Mouse (Mus musculus) MEL (cell line): ENCODE measurements around the gene Npcd. TPM values are rescaled to one million over a fixed set of nuclear protein-coding genes. Genes with fewer than 3 reads are reported as not detected.

Source experiments
- DNase-seq: peaks from one replicate; pipeline ENCODE4 v3.0.0; 2011; ENCODE audit warnings: low read depth, low spot score
- H3K27ac ChIP-seq: 2 replicates; pipeline ENCODE4 v1.5.1; 2012; ENCODE audit warnings: low read depth, mild to moderate bottlenecking, control low read depth, low read length, moderate library complexity; ENCODE audit not compliant: control insufficient read depth
- H3K27me3 ChIP-seq, 2 experiments: fragments of 150-350 bp in 1 of 2; sonication (generic) in 1 of 2; 2 replicates each; pipeline ENCODE4 v1.6.1; 2012; ENCODE audit warnings: low read length in 2 of 2, mild to moderate bottlenecking in 2 of 2, improper control_type of control experiment in 1 of 2, moderate library complexity in 1 of 2; ENCODE audit not compliant: insufficient read depth in 2 of 2, control insufficient read depth in 1 of 2
- H3K36me3 ChIP-seq, 2 experiments: 2 replicates each; pipeline ENCODE4 v1.6.1; 2012 to 2014; ENCODE audit warnings: low read length in 2 of 2, improper control_type of control experiment in 1 of 2, inconsistent platforms in 1 of 2, mild to moderate bottlenecking in 1 of 2; ENCODE audit not compliant: insufficient read depth in 2 of 2, control insufficient read depth in 1 of 2
- H3K4me1 ChIP-seq, 2 experiments: fragments of 150-350 bp in 1 of 2; sonication (generic) in 1 of 2; 2 replicates each; pipeline ENCODE4 v1.6.1; 2012; ENCODE audit warnings: low read length in 2 of 2, improper control_type of control experiment in 1 of 2, mild to moderate bottlenecking in 1 of 2; ENCODE audit not compliant: insufficient read depth in 2 of 2, control insufficient read depth in 1 of 2
- H3K4me3 ChIP-seq, 2 experiments: fragments of 150-350 bp in 1 of 2; sonication (generic) in 1 of 2; 2 replicates each; pipeline ENCODE4 v1.5.1; 2012; ENCODE audit warnings: low read depth in 2 of 2, low read length in 2 of 2, mild to moderate bottlenecking in 2 of 2, moderate library complexity in 2 of 2, control low read depth in 1 of 2, improper control_type of control experiment in 1 of 2; ENCODE audit not compliant: control insufficient read depth in 1 of 2, insufficient read depth in 1 of 2
- H3K79me2 ChIP-seq: 2 replicates; pipeline ENCODE4 v1.6.1; 2012; ENCODE audit warnings: mild to moderate bottlenecking, low read length, moderate library complexity; ENCODE audit not compliant: control insufficient read depth, poor library complexity, insufficient read depth
- H3K9ac ChIP-seq: 2 replicates; pipeline ENCODE4 v1.6.1; 2012; ENCODE audit warnings: low read depth, mild to moderate bottlenecking, control low read depth, low read length, moderate library complexity; ENCODE audit not compliant: control insufficient read depth, poor library complexity, severe bottlenecking
- H3K9me3 ChIP-seq: fragments of 150-350 bp; sonication (generic); replicated peaks from 2 replicates; pipeline ENCODE4 v1.6.1; 2012; ENCODE audit warnings: mild to moderate bottlenecking, low read length, improper control_type of control experiment, moderate library complexity; ENCODE audit not compliant: insufficient read depth
- CHD1 ChIP-seq: IDR thresholded peaks from 2 replicates; pipeline ENCODE4 v1.6.1; 2012; ENCODE audit warnings: low read depth, mild to moderate bottlenecking, inconsistent platforms, low read length, improper control_type of control experiment
- CTCF ChIP-seq, 3 experiments: IDR thresholded peaks in 2 of 3; conservative IDR thresholded peaks in 1 of 3; 2 replicates each; pipeline ENCODE4 v1.5.1; 2011 to 2012; ENCODE audit warnings: low read length in 3 of 3, low read depth in 2 of 3, mild to moderate bottlenecking in 2 of 3, improper control_type of control experiment in 1 of 3, inconsistent platforms in 1 of 3, mixed read lengths in 1 of 3, moderate library complexity in 1 of 3; ENCODE audit not compliant: control insufficient read depth in 1 of 3, insufficient read depth in 1 of 3, poor library complexity in 1 of 3, severe bottlenecking in 1 of 3
- E2F4 ChIP-seq: IDR thresholded peaks from 2 replicates; pipeline ENCODE4 v1.6.1; 2011; ENCODE audit warnings: low read depth, low read length, improper control_type of control experiment, borderline replicate concordance
- ETS1 ChIP-seq: IDR thresholded peaks from 2 replicates; pipeline ENCODE4 v1.6.1; 2012; ENCODE audit warnings: low read depth, mild to moderate bottlenecking, inconsistent platforms, low read length, improper control_type of control experiment, moderate library complexity
- GABPA ChIP-seq: IDR thresholded peaks from 2 replicates; pipeline ENCODE4 v1.6.1; 2012; ENCODE audit warnings: low read depth, mild to moderate bottlenecking, inconsistent platforms, low read length, improper control_type of control experiment, moderate library complexity
- JUND ChIP-seq: IDR thresholded peaks from 2 replicates; pipeline ENCODE4 v1.6.1; 2011; ENCODE audit warnings: low read depth, mild to moderate bottlenecking, improper control_type of control experiment, low read length
- MAX ChIP-seq: IDR thresholded peaks from 2 replicates; pipeline ENCODE4 v1.6.1; 2011; ENCODE audit warnings: low read length, improper control_type of control experiment
- MEF2A ChIP-seq: IDR thresholded peaks from 2 replicates; pipeline ENCODE4 v1.6.1; 2014; ENCODE audit warnings: low read depth, mild to moderate bottlenecking, inconsistent platforms, low read length, improper control_type of control experiment; ENCODE audit not compliant: poor library complexity, insufficient replicate concordance, severe bottlenecking; ENCODE audit errors: extremely low read depth
- NRF1 ChIP-seq: IDR thresholded peaks from 2 replicates; pipeline ENCODE4 v1.6.1; 2014; ENCODE audit warnings: low read depth, mild to moderate bottlenecking, inconsistent platforms, low read length, improper control_type of control experiment, moderate library complexity; ENCODE audit not compliant: poor library complexity, insufficient read depth, severe bottlenecking
- POLR2A ChIP-seq, 2 experiments: IDR thresholded peaks; 2 replicates each; pipeline ENCODE4 v1.6.1; 2011 to 2012; ENCODE audit warnings: low read length in 2 of 2, mild to moderate bottlenecking in 2 of 2, control low read depth in 1 of 2, improper control_type of control experiment in 1 of 2, low read depth in 1 of 2, moderate library complexity in 1 of 2; ENCODE audit not compliant: control insufficient read depth in 1 of 2, insufficient read depth in 1 of 2, poor library complexity in 1 of 2
- POLR2AphosphoS2 ChIP-seq: IDR thresholded peaks from 2 replicates; pipeline ENCODE4 v1.6.1; 2011; ENCODE audit warnings: low read length, improper control_type of control experiment
- TBP ChIP-seq: IDR thresholded peaks from 2 replicates; pipeline ENCODE4 v1.8.0; 2011; ENCODE audit warnings: low read depth, low read length, improper control_type of control experiment
- TCF12 ChIP-seq: IDR thresholded peaks from 2 replicates; pipeline ENCODE4 v1.6.1; 2014; ENCODE audit warnings: low read depth, mild to moderate bottlenecking, inconsistent platforms, low read length, improper control_type of control experiment, moderate library complexity
- USF1 ChIP-seq: IDR thresholded peaks from 2 replicates; pipeline ENCODE4 v1.6.1; 2014; ENCODE audit warnings: low read depth, mild to moderate bottlenecking, inconsistent platforms, low read length, improper control_type of control experiment, moderate library complexity
- ZKSCAN1 ChIP-seq: IDR thresholded peaks from 2 replicates; pipeline ENCODE4 v1.6.1; 2012; ENCODE audit warnings: low read depth, mild to moderate bottlenecking, inconsistent platforms, low read length, improper control_type of control experiment, moderate library complexity
- ZNF384 ChIP-seq: IDR thresholded peaks from 2 replicates; pipeline ENCODE4 v1.6.1; 2012; ENCODE audit warnings: low read depth, mild to moderate bottlenecking, inconsistent platforms, low read length, improper control_type of control experiment
- polyA plus RNA-seq, 2 experiments: library from polyadenylated mRNA; stranded (reverse) in 1 of 2; unstranded in 1 of 2; fragments of >175 nt in 1 of 2; fragments of >200 nt in 1 of 2; gene quantifications; 2 replicates each; pipeline versions ENCODE4 v1.2.1 to v1.2.4; 2012; ENCODE audit warnings: low replicate concordance in 2 of 2, low read depth in 1 of 2; ENCODE audit not compliant: insufficient read length in 2 of 2, insufficient read depth in 1 of 2, missing spikeins in 1 of 2
- total RNA-seq: library from RNA; depleted of rRNA; stranded (reverse); fragments of 300-350 nt; gene quantifications from 2 replicates; pipeline ENCODE4 v1.2.3, GENCODE M21; 2012

Gene Npcd
- total and polyA plus RNA-seq, 3 experiments, result not detected

GRCm38 (mm10) chr15:79807050-79807449, 27.0 kb downstream of the Npcd start:
- no peak overlapping the region for H3K4me3 ChIP-seq
- TF ChIP-seq GABPA (no peak), MAX (no peak), CTCF (IDR thresholded peaks at IDR 0.05 in 2 of 3, conservative IDR thresholded peaks at IDR 0.05 in 1 of 3; ENCODE audit: control insufficient read depth in 1 of 3, insufficient read depth in 1 of 3, low read depth in 2 of 3, low read length in 3 of 3, poor library complexity in 1 of 3, severe bottlenecking in 1 of 3) (no peak), ZNF384 (no peak), ETS1 (no peak), NRF1 (no peak), ZKSCAN1 (no peak), CHD1 (no peak), POLR2A (IDR thresholded peaks at IDR 0.05; ENCODE audit: control insufficient read depth in 1 of 2, insufficient read depth in 1 of 2, low read depth in 1 of 2, low read length in 2 of 2, poor library complexity in 1 of 2) (no peak), USF1 (no peak), JUND (no peak), MEF2A (no peak), POLR2AphosphoS2 (no peak)
- H3K36me3 ChIP-seq, result no peaks in the 10 kb centered on the region
- no peak overlapping the region for H3K27ac ChIP-seq
- no peak overlapping the region for H3K9ac ChIP-seq
- H3K4me1 ChIP-seq, result no peaks in the 10 kb centered on the region
- H3K79me2 ChIP-seq, result no peaks in the 10 kb centered on the region
- H3K9me3 ChIP-seq, result no peaks in the 10 kb centered on the region
- peaks cover under 1 to 3% of the 10 kb centered on the region in 2 experiments; a peak in 1 of 4 replicates for H3K27me3 ChIP-seq
- DNase-seq, result no peak

- TF ChIP-seq POLR2AphosphoS2, result no peak
- no peak for TF ChIP-seq MEF2A
- no peak for TF ChIP-seq TCF12
- TF ChIP-seq E2F4, result no peak
- TF ChIP-seq TBP, result no peak
- TF ChIP-seq ETS1, result no peak
- no peak for TF ChIP-seq MAX
- TF ChIP-seq CHD1, result no peak
- Histone ChIP-seq H3K27ac (no peak overlapping the region), H3K27me3 (no peaks in the 10 kb centered on the region; a peak in 1 of 4 replicates), H3K36me3 (no peaks in the 10 kb centered on the region), H3K4me3 (no peak overlapping the region), H3K9ac (no peak overlapping the region), H3K4me1 (no peaks in the 10 kb centered on the region), H3K9me3 (no peaks in the 10 kb centered on the region), H3K79me2 (no peaks in the 10 kb centered on the region)
- no peak for DNase-seq
Measured at GRCm38 (mm10) chr15:79805246-79805645, 28.8 kb downstream of the Npcd start.
